Mouse (Mus musculus): ENCODE data around the gene Rai1. TPM values are rescaled to one million over a fixed set of nuclear protein-coding genes. Genes with fewer than 3 reads are reported as not detected.

Gene Rai1
- polyA plus RNA-seq, 1 experiment = 205 TPM

- TF ChIP-seq CTCF (IDR thresholded peaks at IDR 0.05; ENCODE audit: borderline replicate concordance, control insufficient read depth, extremely low read depth, insufficient read depth, low read length, poor library complexity) = no peak
- TF ChIP-seq POLR2A (IDR thresholded peaks at IDR 0.05; ENCODE audit: control insufficient read depth, extremely low read depth, insufficient read depth, low read length, poor library complexity) = no peak
- no peak for DNase-seq
- H3K4me1 ChIP-seq (replicated peaks; ENCODE audit: control insufficient read depth, insufficient read depth, low read length) = peaks cover 51% of the 10 kb centered on the region
- no peaks in the 10 kb centered on the region for H3K36me3 ChIP-seq (ENCODE audit: control insufficient read depth, insufficient read depth, low read length)
- no peaks in the 10 kb centered on the region for H3K27me3 ChIP-seq (ENCODE audit: control insufficient read depth, insufficient read depth, low read length)
- no peak overlapping the region for H3K27ac ChIP-seq (ENCODE audit: control insufficient read depth, insufficient read depth, low read length)
- WGBS = 75% methylated on average over 4 of the region's 4 CpGs
- no peak overlapping the region for H3K4me3 ChIP-seq (ENCODE audit: control insufficient read depth, insufficient read depth, low read length)
Observed at GRCm38 (mm10) chr11:60163362-60163761, 58.5 kb downstream of the Rai1 start.

- Histone ChIP-seq H3K4me1 (replicated peaks; ENCODE audit: control insufficient read depth, insufficient read depth, low read length) (peaks cover 43% of the 10 kb centered on the region), H3K4me3 (ENCODE audit: control insufficient read depth, insufficient read depth, low read length) (no peak overlapping the region), H3K36me3 (ENCODE audit: control insufficient read depth, insufficient read depth, low read length) (no peaks in the 10 kb centered on the region), H3K27me3 (ENCODE audit: control insufficient read depth, insufficient read depth, low read length) (no peaks in the 10 kb centered on the region), H3K27ac (ENCODE audit: control insufficient read depth, insufficient read depth, low read length) (no peak overlapping the region)
- 95% methylated on average over 6 of the region's 6 CpGs for WGBS
- TF ChIP-seq POLR2A (IDR thresholded peaks at IDR 0.05; ENCODE audit: control insufficient read depth, extremely low read depth, insufficient read depth, low read length, poor library complexity) (no peak), CTCF (IDR thresholded peaks at IDR 0.05; ENCODE audit: borderline replicate concordance, control insufficient read depth, extremely low read depth, insufficient read depth, low read length, poor library complexity) (no peak)
- DNase-seq = no peak
Observed at GRCm38 (mm10) chr11:60164450-60164849, 59.6 kb downstream of the Rai1 start.

- H3K4me1 ChIP-seq (replicated peaks; ENCODE audit: control insufficient read depth, insufficient read depth, low read length) = peaks cover 38% of the 10 kb centered on the region
Observed at GRCm38 (mm10) chr11:60165076-60165475, 60.3 kb downstream of the Rai1 start.

GRCm38 (mm10) chr11:60168780-60169179, 64.0 kb downstream of the Rai1 start:
- Histone ChIP-seq H3K4me3 (ENCODE audit: control insufficient read depth, insufficient read depth, low read length) (no peak overlapping the region), H3K4me1 (replicated peaks; ENCODE audit: control insufficient read depth, insufficient read depth, low read length) (peaks cover 8% of the 10 kb centered on the region), H3K27me3 (ENCODE audit: control insufficient read depth, insufficient read depth, low read length) (no peaks in the 10 kb centered on the region), H3K27ac (ENCODE audit: control insufficient read depth, insufficient read depth, low read length) (no peak overlapping the region), H3K36me3 (ENCODE audit: control insufficient read depth, insufficient read depth, low read length) (no peaks in the 10 kb centered on the region)
- WGBS = 90% methylated on average over 9 of the region's 9 CpGs
- DNase-seq = no peak
- TF ChIP-seq POLR2A (IDR thresholded peaks at IDR 0.05; ENCODE audit: control insufficient read depth, extremely low read depth, insufficient read depth, low read length, poor library complexity) (no peak), CTCF (IDR thresholded peaks at IDR 0.05; ENCODE audit: borderline replicate concordance, control insufficient read depth, extremely low read depth, insufficient read depth, low read length, poor library complexity) (no peak)

More at GRCm38 (mm10) chr11:60165076-60165475, 60.3 kb downstream of the Rai1 start:
- no peak for DNase-seq
- 90% methylated on average over 5 of the region's 5 CpGs for WGBS
- no peak overlapping the region for H3K4me3 ChIP-seq (ENCODE audit: control insufficient read depth, insufficient read depth, low read length)
- H3K27ac ChIP-seq (ENCODE audit: control insufficient read depth, insufficient read depth, low read length) = no peak overlapping the region
- no peak for TF ChIP-seq CTCF (IDR thresholded peaks at IDR 0.05; ENCODE audit: borderline replicate concordance, control insufficient read depth, extremely low read depth, insufficient read depth, low read length, poor library complexity)
- TF ChIP-seq POLR2A (IDR thresholded peaks at IDR 0.05; ENCODE audit: control insufficient read depth, extremely low read depth, insufficient read depth, low read length, poor library complexity) = no peak
- H3K36me3 ChIP-seq (ENCODE audit: control insufficient read depth, insufficient read depth, low read length) = no peaks in the 10 kb centered on the region
- no peaks in the 10 kb centered on the region for H3K27me3 ChIP-seq (ENCODE audit: control insufficient read depth, insufficient read depth, low read length)

- Histone ChIP-seq H3K36me3 (ENCODE audit: control insufficient read depth, insufficient read depth, low read length) (no peaks in the 10 kb centered on the region), H3K4me1 (replicated peaks; ENCODE audit: control insufficient read depth, insufficient read depth, low read length) (peaks cover 30% of the 10 kb centered on the region), H3K27ac (ENCODE audit: control insufficient read depth, insufficient read depth, low read length) (no peak overlapping the region), H3K27me3 (ENCODE audit: control insufficient read depth, insufficient read depth, low read length) (no peaks in the 10 kb centered on the region), H3K4me3 (ENCODE audit: control insufficient read depth, insufficient read depth, low read length) (no peak overlapping the region)
- no peak for TF ChIP-seq POLR2A (IDR thresholded peaks at IDR 0.05; ENCODE audit: control insufficient read depth, extremely low read depth, insufficient read depth, low read length, poor library complexity)
- TF ChIP-seq CTCF (IDR thresholded peaks at IDR 0.05; ENCODE audit: borderline replicate concordance, control insufficient read depth, extremely low read depth, insufficient read depth, low read length, poor library complexity) = no peak
- DNase-seq = no peak
- 99% methylated on average over 3 of the region's 3 CpGs for WGBS
Observed at GRCm38 (mm10) chr11:60172074-60172473, 67.3 kb downstream of the Rai1 start.

GRCm38 (mm10) chr11:60173606-60174184, 68.9 kb downstream of the Rai1 start:
- peaks cover 41% of the 10 kb centered on the region for H3K4me1 ChIP-seq (replicated peaks; ENCODE audit: control insufficient read depth, insufficient read depth, low read length)

More at GRCm38 (mm10) chr11:60173606-60174184, 68.9 kb downstream of the Rai1 start:
- DNase-seq = no peak
- Histone ChIP-seq H3K4me3 (ENCODE audit: control insufficient read depth, insufficient read depth, low read length) (no peak overlapping the region), H3K27ac (ENCODE audit: control insufficient read depth, insufficient read depth, low read length) (no peak overlapping the region), H3K36me3 (ENCODE audit: control insufficient read depth, insufficient read depth, low read length) (no peaks in the 10 kb centered on the region), H3K27me3 (ENCODE audit: control insufficient read depth, insufficient read depth, low read length) (no peaks in the 10 kb centered on the region)
- TF ChIP-seq POLR2A (IDR thresholded peaks at IDR 0.05; ENCODE audit: control insufficient read depth, extremely low read depth, insufficient read depth, low read length, poor library complexity) (no peak), CTCF (IDR thresholded peaks at IDR 0.05; ENCODE audit: borderline replicate concordance, control insufficient read depth, extremely low read depth, insufficient read depth, low read length, poor library complexity) (no peak)
- WGBS = 89% methylated on average over 10 of the region's 10 CpGs

Measured in thymus, adult 2 months (tissue).